Mouse (Mus musculus) ES-Bruce4 (cell line): ENCODE data around the gene Ddr2.

ENCODE experiments used
- CTCF ChIP-seq: IDR thresholded peaks from one replicate; pipeline ENCODE4 v1.8.1; 2011; ENCODE audit warnings: low read depth, low read length
- EP300 ChIP-seq: IDR thresholded peaks from 2 replicates; pipeline ENCODE4 v1.6.1; 2011; ENCODE audit warnings: low read depth, low read length; ENCODE audit not compliant: insufficient read depth
- POLR2A ChIP-seq: IDR thresholded peaks from one replicate; pipeline ENCODE4 v1.8.1; 2011; ENCODE audit warnings: low read length; ENCODE audit not compliant: insufficient read depth

GRCm38 (mm10) chr1:170064083-170064494 lies 46.5 kb downstream of the Ddr2 start:
- TF ChIP-seq POLR2A (no peak), CTCF (no peak), EP300 (no peak)
